Mouse (Mus musculus) ES-E14 (cell line): ENCODE measurements at regions not wholly inside any gene's neighbourhood (a gene's known extent, or its start where the extent isn't known, plus 50 kb on each side); places are given as distances from the start of the nearest gene placed in this dataset.

Source experiments
- CHD2 ChIP-seq: IDR thresholded peaks from 2 replicates; pipeline ENCODE4 v1.6.1; 2014; ENCODE audit warnings: mild to moderate bottlenecking, low read depth, low read length, inconsistent platforms
- HCFC1 ChIP-seq: IDR thresholded peaks from 2 replicates; pipeline ENCODE4 v1.6.1; 2012; ENCODE audit warnings: low read length, inconsistent platforms, borderline replicate concordance; ENCODE audit not compliant: insufficient read depth
- ZC3H11A ChIP-seq: IDR thresholded peaks from 2 replicates; pipeline ENCODE4 v1.6.1; 2012; ENCODE audit warnings: low read depth, mild to moderate bottlenecking, inconsistent platforms, low read length, borderline replicate concordance

DNA sequence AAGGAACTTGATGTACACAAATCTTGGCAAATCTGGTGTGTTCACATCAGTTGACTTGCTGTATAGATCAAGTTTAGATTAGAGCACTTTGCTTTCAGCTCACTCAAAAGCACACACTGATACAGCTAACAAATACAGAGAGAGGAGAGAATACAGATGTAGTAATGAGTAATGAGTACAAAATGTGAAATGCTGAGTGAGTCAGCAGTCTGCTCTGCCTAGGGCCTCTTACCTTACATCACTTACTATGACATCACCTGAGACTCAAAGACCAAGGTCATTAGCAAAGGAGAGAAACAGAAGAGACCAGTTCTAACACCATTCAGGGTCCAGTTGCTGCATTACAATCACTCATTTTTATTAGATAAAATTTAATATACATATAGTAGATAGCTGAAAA is 184.0 kb downstream of the Sec23a start:
- TF ChIP-seq CHD2 (no peak), ZC3H11A (no peak), HCFC1 (no peak)
